Mouse (Mus musculus) stomach, embryonic 16.5 days (tissue): ENCODE measurements at regions not wholly inside any gene's neighbourhood (a gene's known extent, or its start where the extent isn't known, plus 50 kb on each side); places are given as distances from the start of the nearest gene placed in this dataset.

ENCODE experiments used
- ATAC-seq: fragments of 200-750 bp; cut with Nextera tagmentation; 2 replicates; pipeline ENCODE4 v1.8.0; 2017; ENCODE audit warnings: moderate number of reproducible peaks, moderate TSS enrichment; ENCODE audit not compliant: insufficient read depth, low FRiP score
- H3K27ac ChIP-seq: fragments of 300-500 bp; sonication (generic); 2 replicates; pipeline ENCODE4 v1.5.1; 2014; ENCODE audit warnings: low read length
- H3K27me3 ChIP-seq: fragments of 300-500 bp; sonication (generic); 2 replicates; pipeline ENCODE4 v1.6.1; 2014; ENCODE audit warnings: low read length, control low read depth, mixed read lengths; ENCODE audit not compliant: control insufficient read depth, insufficient read depth
- H3K36me3 ChIP-seq: fragments of 300-500 bp; sonication (generic); 2 replicates; pipeline ENCODE4 v1.6.1; 2014; ENCODE audit warnings: low read length; ENCODE audit not compliant: control insufficient read depth, insufficient read depth
- H3K4me1 ChIP-seq: fragments of 300-500 bp; sonication (generic); 2 replicates; pipeline ENCODE4 v1.6.1; 2014; ENCODE audit warnings: low read length, control low read depth, mixed read lengths; ENCODE audit not compliant: control insufficient read depth, insufficient read depth
- H3K4me2 ChIP-seq: fragments of 300-500 bp; sonication (generic); 2 replicates; pipeline ENCODE4 v1.6.1; 2014; ENCODE audit warnings: low read depth, low read length, mixed read lengths
- H3K4me3 ChIP-seq: fragments of 300-500 bp; sonication (generic); replicated peaks from 2 replicates; pipeline ENCODE4 v1.5.1; 2014; ENCODE audit warnings: mild to moderate bottlenecking, low read length
- H3K9ac ChIP-seq: fragments of 300-500 bp; sonication (generic); 2 replicates; pipeline ENCODE4 v1.6.1; 2014; ENCODE audit warnings: low read length
- H3K9me3 ChIP-seq: fragments of 300-500 bp; sonication (generic); replicated peaks from 2 replicates; pipeline ENCODE4 v1.6.1; 2016; ENCODE audit warnings: low read length, control low read depth; ENCODE audit not compliant: control insufficient read depth
- WGBS: fragments of 180-500 bp; shearing (Covaris S2); extraction: QIAGEN DNeasy Blood & Tissue Kit; methylation state at CpG from one replicate; pipeline ENCODE4 v1.1.7; 2014; 5-methylcytosine and 5-hydroxymethylcytosine counted together

DNA sequence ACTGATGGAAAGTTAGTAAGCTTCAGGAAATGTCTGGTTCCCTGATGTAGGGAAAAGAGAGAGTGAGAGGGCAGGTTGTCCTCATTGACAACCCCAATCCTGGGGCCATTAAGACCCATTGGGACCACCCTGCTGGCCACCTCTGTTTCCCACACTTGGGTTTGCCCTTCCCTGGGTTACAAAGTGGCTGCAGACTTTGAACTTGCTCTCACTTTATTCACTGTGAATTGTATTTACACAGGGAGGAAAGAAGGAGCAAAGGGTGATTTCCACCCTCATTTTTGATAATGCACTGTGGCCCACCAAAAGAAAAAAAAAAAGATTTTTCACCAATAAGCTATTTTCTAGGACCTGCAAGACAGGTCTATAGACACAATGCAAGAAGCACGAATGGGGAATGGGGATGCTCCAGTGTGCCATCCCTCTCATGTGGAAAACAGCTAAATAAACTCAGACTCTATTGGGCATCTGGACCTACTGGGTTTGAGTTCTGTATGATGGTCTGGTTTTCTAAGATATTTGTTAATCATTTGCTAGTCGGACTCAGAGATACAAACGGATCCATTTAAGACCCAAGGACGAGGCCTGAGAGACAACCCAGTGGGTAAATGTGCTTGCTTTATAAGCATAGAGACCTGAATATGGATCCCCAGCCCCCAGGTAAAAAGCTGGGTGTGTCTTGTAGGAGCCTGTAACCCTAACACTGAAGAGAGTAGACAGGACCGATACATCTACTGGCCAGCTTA lies 50.2 kb upstream of the Ttc29 start:
- Histone ChIP-seq H3K9me3 (no peaks in the 10 kb centered on the region), H3K4me3 (no peak overlapping the region), H3K36me3 (no peaks in the 10 kb centered on the region), H3K27ac (no peak overlapping the region), H3K27me3 (no peaks in the 10 kb centered on the region), H3K9ac (no peak overlapping the region), H3K4me1 (no peaks in the 10 kb centered on the region), H3K4me2 (no peak overlapping the region)
- no peak for ATAC-seq
- 70% methylated on average over 5 of the region's 5 CpGs for WGBS
